Mouse (Mus musculus) heart, embryonic 10.5 days (tissue): ENCODE results near the gene Pla2g4f. TPM values are rescaled to one million over a fixed set of nuclear protein-coding genes. Genes with fewer than 3 reads are reported as not detected.

Experiments used
- DNase-seq: peaks from one replicate; pipeline ENCODE4 v3.0.0-alpha.2; 2017; ENCODE audit warnings: low spot score
- H3K27ac ChIP-seq: fragments of 300-500 bp; sonication (generic); 2 replicates; pipeline ENCODE4 v1.5.1; 2016; ENCODE audit warnings: mild to moderate bottlenecking
- H3K27me3 ChIP-seq: fragments of 300-500 bp; sonication (generic); 2 replicates; pipeline ENCODE4 v1.6.1; 2016; ENCODE audit warnings: mild to moderate bottlenecking; ENCODE audit not compliant: poor library complexity, insufficient read depth, severe bottlenecking
- H3K36me3 ChIP-seq: fragments of 300-500 bp; sonication (generic); 2 replicates; pipeline ENCODE4 v1.6.1; 2016; ENCODE audit warnings: mild to moderate bottlenecking, moderate library complexity
- H3K4me1 ChIP-seq: fragments of 300-500 bp; sonication (generic); 2 replicates; pipeline ENCODE4 v1.6.1; 2016; ENCODE audit warnings: mild to moderate bottlenecking
- H3K4me3 ChIP-seq: fragments of 300-500 bp; sonication (generic); 2 replicates; pipeline ENCODE4 v1.5.1; 2016; ENCODE audit warnings: mild to moderate bottlenecking, moderate library complexity
- H3K9me3 ChIP-seq: fragments of 300-500 bp; sonication (generic); 2 replicates; pipeline ENCODE4 v1.6.1; 2016; ENCODE audit warnings: mild to moderate bottlenecking, moderate library complexity
- WGBS: fragments of 180-500 bp; shearing (Covaris S2); methylation state at CpG from one replicate; pipeline ENCODE4 v1.1.7; 2016; 5-methylcytosine and 5-hydroxymethylcytosine counted together
- polyA plus RNA-seq: library from polyadenylated mRNA; unstranded; fragments of >200 nt; fragmentation: Nextera tagmentation; extraction: Ambion mirVana; gene quantifications from 2 replicates; pipeline ENCODE4 v1.2.1, GENCODE M21; 2016

Gene Pla2g4f
- polyA plus RNA-seq, 1 experiment from 2014 or later = 0.05 TPM

GRCm38 (mm10) chr2:120299866-120300265 is 14.1 kb downstream of the Pla2g4f start:
- no peaks in the 10 kb centered on the region for H3K36me3 ChIP-seq
- H3K4me1 ChIP-seq = peaks cover 6% of the 10 kb centered on the region; the same call in 1 of the 2 replicates
- WGBS = 75% methylated on average over 4 of the region's 4 CpGs
- no peak for DNase-seq
- H3K4me3 ChIP-seq = no peak overlapping the region
- no peaks in the 10 kb centered on the region for H3K9me3 ChIP-seq
- no peak overlapping the region for H3K27ac ChIP-seq
- H3K27me3 ChIP-seq = peaks cover 5% of the 10 kb centered on the region; the same call in 1 of the 2 replicates

- Histone ChIP-seq H3K4me1 (0 out of 2 replicates have a peak, but pooled peaks cover 2% of the 10 kb centered on the region), H3K4me3 (no peak overlapping the region), H3K36me3 (no peaks in the 10 kb centered on the region), H3K9me3 (no peaks in the 10 kb centered on the region), H3K27ac (no peak overlapping the region), H3K27me3 (peaks cover 5% of the 10 kb centered on the region; the same call in 1 of the 2 replicates)
- DNase-seq = no peak
- WGBS = 35% methylated on average over 2 of the region's 2 CpGs
Measured at GRCm38 (mm10) chr2:120296160-120296559, 17.8 kb downstream of the Pla2g4f start.

- H3K4me3 ChIP-seq = no peak overlapping the region
- H3K36me3 ChIP-seq = no peaks in the 10 kb centered on the region
- H3K27ac ChIP-seq = no peak overlapping the region
- H3K4me1 ChIP-seq = no peaks in the 10 kb centered on the region
- DNase-seq = no peak
- H3K9me3 ChIP-seq = no peaks in the 10 kb centered on the region
- H3K27me3 ChIP-seq = no peaks in the 10 kb centered on the region; the same call in 1 of the 2 replicates
- WGBS = 68% methylated on average over 8 of the region's 9 CpGs
Measured at GRCm38 (mm10) chr2:120291471-120292078, 22.4 kb downstream of the Pla2g4f start.

- Histone ChIP-seq H3K27ac (no peak within 1 kb of the TSS), H3K9me3 (no peaks in the 10 kb centered on the region), H3K27me3 (no peaks in the 10 kb centered on the region; the same call in 1 of the 2 replicates), H3K4me1 (no peaks in the 10 kb centered on the region), H3K4me3 (no peak within 1 kb of the TSS), H3K36me3 (no peaks in the 10 kb centered on the region)
- 68% methylated on average over 5 of the region's 5 CpGs for WGBS
- DNase-seq = no peak
Measured at GRCm38 (mm10) chr2:120288995-120289394, 25.0 kb downstream of the Pla2g4f start, which contains the start of gene Pla2g4d. TSS of gene Pla2g4d (minus strand) at chr2:120289197.

- H3K27me3 ChIP-seq = no peaks in the 10 kb centered on the region; the same call in 1 of the 2 replicates
- no peaks in the 10 kb centered on the region for H3K4me1 ChIP-seq
- no peak overlapping the region for H3K27ac ChIP-seq
- DNase-seq = no peak
- H3K9me3 ChIP-seq = no peaks in the 10 kb centered on the region
- no peaks in the 10 kb centered on the region for H3K36me3 ChIP-seq
- 74% methylated on average over 3 of the region's 3 CpGs for WGBS
- no peak overlapping the region for H3K4me3 ChIP-seq
Measured at GRCm38 (mm10) chr2:120288401-120288800, 25.6 kb downstream of the Pla2g4f start.

- Histone ChIP-seq H3K36me3 (no peaks in the 10 kb centered on the region), H3K27me3 (no peaks in the 10 kb centered on the region; the same call in 1 of the 2 replicates), H3K27ac (no peak overlapping the region), H3K4me1 (no peaks in the 10 kb centered on the region), H3K9me3 (no peaks in the 10 kb centered on the region), H3K4me3 (no peak overlapping the region)
- no peak for DNase-seq
- WGBS = 66% methylated on average over 4 of the region's 4 CpGs
Measured at GRCm38 (mm10) chr2:120285639-120286038, 28.3 kb downstream of the Pla2g4f start.

- H3K27ac ChIP-seq = no peak overlapping the region
- H3K9me3 ChIP-seq = no peaks in the 10 kb centered on the region
- no peak for DNase-seq
- no peaks in the 10 kb centered on the region for H3K36me3 ChIP-seq
- H3K4me3 ChIP-seq = no peak overlapping the region
- H3K4me1 ChIP-seq = no peaks in the 10 kb centered on the region
- H3K27me3 ChIP-seq = no peaks in the 10 kb centered on the region; the same call in 1 of the 2 replicates
Measured at GRCm38 (mm10) chr2:120284705-120285104, 29.3 kb downstream of the Pla2g4f start.

- WGBS = 80% methylated on average over 5 of the region's 5 CpGs
- H3K27ac ChIP-seq = no peak overlapping the region
- H3K4me1 ChIP-seq = no peaks in the 10 kb centered on the region
- no peaks in the 10 kb centered on the region; the same call in 1 of the 2 replicates for H3K27me3 ChIP-seq
- DNase-seq = no peak
- no peaks in the 10 kb centered on the region for H3K9me3 ChIP-seq
- H3K36me3 ChIP-seq = no peaks in the 10 kb centered on the region
- no peak overlapping the region for H3K4me3 ChIP-seq
Measured at GRCm38 (mm10) chr2:120284094-120284493, 29.9 kb downstream of the Pla2g4f start.

GRCm38 (mm10) chr2:120283550-120283949 is 30.4 kb downstream of the Pla2g4f start:
- H3K4me3 ChIP-seq = no peak overlapping the region
- H3K9me3 ChIP-seq = no peaks in the 10 kb centered on the region
- H3K27ac ChIP-seq = no peak overlapping the region
- H3K36me3 ChIP-seq = no peaks in the 10 kb centered on the region
- DNase-seq = no peak
- H3K27me3 ChIP-seq = no peaks in the 10 kb centered on the region; the same call in 1 of the 2 replicates
- no peaks in the 10 kb centered on the region for H3K4me1 ChIP-seq
- WGBS = 46% methylated on average over 6 of the region's 6 CpGs

GRCm38 (mm10) chr2:120281221-120281620 is 32.7 kb downstream of the Pla2g4f start:
- Histone ChIP-seq H3K36me3 (no peaks in the 10 kb centered on the region), H3K9me3 (no peaks in the 10 kb centered on the region), H3K27me3 (no peaks in the 10 kb centered on the region), H3K27ac (no peak overlapping the region), H3K4me1 (0 out of 2 replicates have a peak, but pooled peaks cover 3% of the 10 kb centered on the region), H3K4me3 (no peak overlapping the region)
- 59% methylated on average over 3 of the region's 3 CpGs for WGBS
- no peak for DNase-seq

- H3K36me3 ChIP-seq = no peaks in the 10 kb centered on the region
- no peaks in the 10 kb centered on the region for H3K9me3 ChIP-seq
- peak; percentile 66 for DNase-seq
- WGBS = 15% methylated on average over 8 of the region's 8 CpGs
- no peak overlapping the region for H3K4me3 ChIP-seq
- H3K4me1 ChIP-seq = 0 out of 2 replicates have a peak, but pooled peaks cover 3% of the 10 kb centered on the region
- no peak overlapping the region for H3K27ac ChIP-seq
- H3K27me3 ChIP-seq = no peaks in the 10 kb centered on the region
Measured at GRCm38 (mm10) chr2:120279961-120280360, 34.0 kb downstream of the Pla2g4f start.

- peak; percentile 69 for DNase-seq
- Histone ChIP-seq H3K27me3 (no peaks in the 10 kb centered on the region), H3K27ac (no peak overlapping the region), H3K36me3 (no peaks in the 10 kb centered on the region), H3K4me3 (no peak overlapping the region), H3K4me1 (0 out of 2 replicates have a peak, but pooled peaks cover 3% of the 10 kb centered on the region), H3K9me3 (no peaks in the 10 kb centered on the region)
- 77% methylated on average over 4 of the region's 4 CpGs for whole genome bisulfite sequencing
Measured at GRCm38 (mm10) chr2:120276951-120277350, 37.0 kb downstream of the Pla2g4f start.

- DNase-seq = no peak
- Histone ChIP-seq H3K4me3 (peak overlapping the region; percentile 42), H3K27me3 (peaks cover 41% of the 10 kb centered on the region), H3K27ac (0 out of 2 replicates have a peak overlapping the region, but pooled peaks have one; percentile 23), H3K9me3 (no peaks in the 10 kb centered on the region), H3K4me1 (peaks cover 16% of the 10 kb centered on the region), H3K36me3 (no peaks in the 10 kb centered on the region)
- WGBS = 2% methylated on average over 9 of the region's 9 CpGs
Measured at GRCm38 (mm10) chr2:120268635-120269034, 45.3 kb downstream of the Pla2g4f start.
